Mouse (Mus musculus) left cerebral cortex, postnatal 36 days (tissue): ENCODE measurements around the gene Gatd1. TPM values are rescaled to one million over a fixed set of nuclear protein-coding genes. Genes with fewer than 3 reads are reported as not detected.
"Not testable (repeated sequence)": the region's sequence is repeated elsewhere in the genome, so short reads cannot be mapped to it uniquely, and the experiment has no call there.

Experiments used
- DNase-seq, 2 experiments: peaks; one replicate each; pipeline ENCODE4 v3.0.0; 2021 to 2022; ENCODE audit warnings: low spot score in 2 of 2, mixed read lengths in 1 of 2
- intact Hi-C: fragments of 180-260 bp; cut with DNase I; formaldehyde crosslinking; loops from one replicate; pipeline ENCODE4 v1.15.1; 2025
- total RNA-seq, 2 experiments: library from RNA; stranded (reverse); gene quantifications; 2 replicates each; pipeline ENCODE4 v1.2.3; 2021

Gatd1 gene
- total RNA-seq, 2 experiments from 2014 or later = 43.2 to 43.4 TPM

DNA sequence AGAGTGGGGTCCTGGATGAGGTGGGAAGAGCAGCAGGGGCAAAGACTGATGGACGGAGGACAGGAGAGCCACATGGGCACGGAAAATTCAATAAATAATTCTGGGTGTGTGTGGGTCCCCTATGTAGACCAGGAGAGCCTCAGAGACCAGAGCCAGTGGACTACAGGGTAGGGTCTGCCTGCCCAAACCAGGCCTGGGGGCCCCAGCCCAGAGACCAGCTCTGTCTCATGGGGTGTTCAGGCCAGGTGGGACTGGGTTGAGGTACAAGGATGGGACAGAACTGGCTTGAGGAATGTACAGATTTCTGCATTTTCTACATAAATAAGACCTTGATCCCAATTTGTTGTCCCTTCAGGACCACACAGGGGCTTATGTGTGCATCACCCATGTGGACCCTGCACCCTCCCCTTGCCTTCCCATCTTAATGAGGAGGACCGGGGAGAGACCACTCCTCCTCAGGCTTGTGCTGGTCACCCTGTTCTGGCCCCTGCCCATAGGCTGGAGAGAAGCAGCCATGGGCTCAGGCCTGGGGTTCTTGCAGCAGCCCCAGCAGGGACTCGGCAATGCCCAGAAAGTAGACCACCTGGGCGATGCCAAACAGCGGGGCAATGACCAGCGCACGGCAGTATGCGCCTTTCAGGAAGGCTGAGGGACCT lies 16.8 kb upstream of the Gatd1 start:
- DNase-seq = no peak
- intact Hi-C loops = no loop called here

DNA sequence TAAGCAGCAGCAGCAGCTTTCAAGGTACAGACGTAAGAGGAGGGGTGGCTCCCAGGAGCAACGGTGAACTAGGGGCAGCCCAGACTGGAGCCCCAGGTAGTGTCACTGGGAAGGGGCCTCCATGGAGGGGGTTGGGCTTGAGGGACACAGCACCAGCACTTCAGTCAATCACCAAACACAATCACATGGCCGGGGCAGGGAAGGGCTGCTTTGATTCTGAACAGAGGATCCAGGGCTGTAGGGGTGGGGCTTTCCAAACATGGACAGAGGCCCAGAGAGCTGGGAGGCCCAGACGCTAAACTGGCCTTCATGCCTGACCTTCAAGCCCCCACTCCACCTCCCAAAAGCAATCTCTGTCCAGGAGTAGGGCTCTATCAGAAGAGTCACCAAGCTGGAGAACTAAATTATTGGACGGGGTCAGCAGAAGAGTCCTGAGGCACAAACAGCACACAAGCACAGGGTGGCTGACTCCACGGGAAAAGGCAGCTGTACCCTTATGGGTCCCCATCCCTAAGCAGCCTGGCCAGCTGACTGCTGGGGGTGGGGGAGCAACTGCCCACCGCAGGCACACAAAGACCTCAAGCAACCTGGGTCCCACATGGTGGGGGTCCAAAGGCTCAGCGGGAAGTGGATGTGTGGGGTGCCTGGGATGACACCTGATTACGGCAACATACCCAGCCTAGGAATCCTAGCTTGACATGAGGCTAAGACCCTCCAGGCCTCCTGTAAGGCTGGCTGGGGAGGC lies 16.1 kb upstream of the Gatd1 start:
- intact Hi-C loops = no loop called here
- peak in 1 of 2 experiments; percentile 13 for DNase-seq

- intact Hi-C loops = no loop called here
- DNase-seq = peak; percentile 89 to 92
Measured at GRCm38 (mm10) chr7:141429310-141429709, 15.4 kb upstream of the Gatd1 start, which contains the start of gene Cend1. TSS of gene Cend1 (minus strand) at chr7:141429491.

DNA sequence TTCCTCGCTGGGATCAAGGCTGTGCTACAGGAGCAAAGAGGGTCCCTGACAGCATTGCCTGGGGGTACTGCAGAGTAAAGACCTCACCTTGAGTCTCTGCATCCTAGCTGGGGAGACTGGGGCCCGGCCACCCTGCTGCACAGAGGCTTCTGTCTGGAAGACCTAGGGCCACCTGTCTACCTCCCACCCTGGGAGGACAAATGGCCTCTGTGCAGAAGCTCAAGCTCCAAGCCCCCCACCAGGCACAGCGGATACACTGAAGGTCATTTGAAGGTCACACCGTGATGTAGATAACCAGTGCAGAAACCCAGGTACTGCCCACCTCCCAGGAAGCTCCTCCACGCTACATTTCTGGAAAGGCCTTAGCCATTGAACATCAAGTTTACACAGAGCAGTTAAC lies 14.8 kb upstream of the Gatd1 start:
- no peak for DNase-seq
- intact Hi-C loops = no loop called here

DNA sequence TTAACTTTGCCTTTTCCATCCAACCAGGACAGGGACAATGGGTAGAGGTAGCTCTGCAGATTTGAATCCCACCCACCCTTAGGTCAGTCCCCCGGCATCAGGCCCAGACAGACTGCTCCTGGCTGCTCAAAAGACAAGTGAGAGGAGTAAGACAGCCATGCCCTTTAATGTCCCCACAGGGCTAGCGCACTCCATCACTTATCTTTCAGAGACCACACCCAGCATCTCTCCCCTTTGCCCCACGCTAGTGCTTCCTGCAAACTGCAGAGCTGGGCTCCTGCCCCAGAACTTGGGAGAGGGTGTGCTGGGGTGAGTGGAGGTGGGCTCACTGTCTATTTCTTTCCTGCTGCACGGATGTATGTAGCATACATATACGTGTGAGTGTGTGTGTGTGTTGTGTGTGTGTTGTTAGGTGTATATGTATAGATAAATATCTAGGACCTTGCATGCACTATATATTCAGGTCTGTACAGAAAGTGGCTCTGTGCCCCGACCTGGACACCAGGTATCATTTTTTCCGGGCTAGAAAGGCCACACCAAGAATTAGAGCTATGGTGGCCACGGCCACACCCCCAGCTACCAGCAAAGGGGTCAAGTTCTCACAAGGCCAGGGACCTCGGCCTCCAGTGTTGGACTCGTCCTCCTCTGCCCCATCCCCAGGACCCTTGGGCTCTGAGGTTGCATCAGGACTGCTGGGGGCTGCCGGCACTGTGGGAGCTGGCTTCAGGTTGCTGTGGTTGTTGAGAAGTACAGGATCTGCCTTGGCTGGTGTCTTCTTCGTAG lies 13.2 kb upstream of the Gatd1 start:
- DNase-seq = no peak

GRCm38 (mm10) chr7:141423811-141424210 lies 9.9 kb upstream of the Gatd1 start:
- DNase-seq = no peak
- intact Hi-C loops = no loop called here

More for the DNA sequence above, 13.2 kb upstream of the Gatd1 start:
- intact Hi-C loops = no loop called here

DNA sequence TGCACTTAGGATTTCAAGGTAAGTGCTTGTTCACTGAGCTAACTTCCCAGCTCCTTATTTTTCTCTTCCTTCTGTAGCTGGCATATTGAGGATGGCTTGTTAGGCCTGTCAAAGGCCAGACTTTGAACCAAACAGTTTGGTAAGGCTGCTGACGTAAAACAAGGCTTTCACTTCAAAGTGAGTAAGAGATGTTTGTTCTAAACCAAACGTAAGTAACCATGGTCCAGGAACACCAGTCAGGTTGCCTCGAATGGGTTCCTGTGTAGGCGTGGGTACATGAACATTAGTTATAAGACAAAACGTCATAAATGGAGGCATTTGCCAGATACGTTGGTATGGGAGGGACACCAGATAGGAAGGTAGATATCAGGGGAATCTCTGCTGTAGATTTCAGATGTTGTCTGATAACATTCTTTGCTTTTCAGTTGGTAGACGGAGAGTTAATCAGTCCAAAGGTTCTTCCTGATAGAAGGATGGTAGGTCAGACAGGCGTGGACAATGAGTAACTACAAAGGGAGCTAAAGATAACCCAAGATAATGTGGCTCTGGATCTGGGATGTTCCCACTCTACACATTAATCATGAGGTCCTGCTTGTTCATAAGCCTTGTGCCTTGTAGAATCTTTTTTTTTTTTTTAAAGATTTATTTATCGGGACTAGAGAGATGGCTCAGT lies 6.2 kb upstream of the Gatd1 start:
- intact Hi-C loops = no loop called here
- no peak for DNase-seq

DNA sequence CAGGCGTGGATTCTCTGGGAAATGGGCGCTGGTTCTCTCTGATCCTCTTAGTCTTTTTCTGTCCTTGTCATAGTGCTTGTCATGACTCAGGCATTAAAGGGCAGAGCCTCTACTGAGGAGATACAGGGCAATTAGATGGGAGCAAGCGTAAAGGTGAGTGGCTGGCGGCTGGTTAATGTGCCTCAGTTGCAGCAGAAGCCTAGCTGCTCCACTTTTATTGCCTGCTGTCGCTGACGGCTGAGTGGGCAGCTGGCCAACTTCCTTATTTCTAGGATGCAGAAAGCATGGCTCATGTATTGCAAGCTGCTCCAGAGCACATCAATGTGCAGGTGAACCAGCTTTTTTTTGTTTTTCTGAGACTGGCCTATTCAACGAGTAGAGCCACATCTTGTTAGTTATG lies 5.0 kb upstream of the Gatd1 start:
- intact Hi-C loops = no loop called here
- DNase-seq = peak in 1 of 2 experiments; percentile 23

GRCm38 (mm10) chr7:141417731-141418681 lies 4.1 kb upstream of the Gatd1 start:
- intact Hi-C loops = no loop called here
- DNase-seq = no peak

DNA sequence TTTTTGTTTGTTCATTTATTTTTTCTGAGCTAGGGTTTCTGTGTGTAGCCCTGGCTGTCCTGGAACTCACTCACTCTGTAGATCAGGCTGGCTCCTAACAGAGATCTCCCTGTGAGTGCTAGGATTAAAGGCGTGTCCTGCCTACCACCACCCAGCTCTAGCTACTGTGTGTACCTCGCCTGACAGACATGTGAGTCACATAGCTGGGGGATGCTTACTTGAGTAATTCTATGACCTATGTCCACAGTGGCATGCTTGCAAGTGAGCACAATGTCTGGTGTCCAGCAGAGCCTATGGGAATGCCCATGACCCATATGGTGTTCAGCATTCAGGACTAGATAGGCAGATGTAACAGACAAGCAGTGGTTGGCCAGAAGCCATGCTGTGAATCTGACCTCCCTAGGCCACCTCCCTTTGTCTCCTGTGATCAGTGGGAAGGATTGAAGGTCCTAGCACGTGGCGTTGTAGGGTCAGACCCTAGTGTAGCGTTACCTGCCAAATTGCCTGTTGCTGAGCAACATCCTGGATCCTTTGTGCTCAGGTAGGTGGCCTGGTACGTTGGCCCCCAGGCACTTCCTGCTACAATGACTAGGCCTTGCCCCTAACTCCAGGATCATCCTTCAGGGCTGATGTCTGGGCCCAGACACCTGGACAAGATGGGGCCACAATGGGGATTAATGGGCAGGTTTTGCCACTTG lies 2.4 kb upstream of the Gatd1 start:
- intact Hi-C loops = no loop called here
- no peak for DNase-seq

- intact Hi-C loops = loop anchor here (5.0 kb wide), 1 partner anchor 44 kb away; the partner anchor contains the start of gene Pnpla2
Measured at GRCm38 (mm10) chr7:141413331-141413730, 605 bp downstream of the Gatd1 start.

GRCm38 (mm10) chr7:141411667-141412066 lies 2.3 kb downstream of the Gatd1 start:
- DNase-seq = no peak
- intact Hi-C loops = loop anchor here (5.0 kb wide), 1 partner anchor 46 kb away; the partner anchor contains the start of gene Pnpla2

More at GRCm38 (mm10) chr7:141413331-141413730, 605 bp downstream of the Gatd1 start:
- DNase-seq = no peak

GRCm38 (mm10) chr7:141410631-141411030 lies 3.3 kb downstream of the Gatd1 start:
- no peak for DNase-seq

DNA sequence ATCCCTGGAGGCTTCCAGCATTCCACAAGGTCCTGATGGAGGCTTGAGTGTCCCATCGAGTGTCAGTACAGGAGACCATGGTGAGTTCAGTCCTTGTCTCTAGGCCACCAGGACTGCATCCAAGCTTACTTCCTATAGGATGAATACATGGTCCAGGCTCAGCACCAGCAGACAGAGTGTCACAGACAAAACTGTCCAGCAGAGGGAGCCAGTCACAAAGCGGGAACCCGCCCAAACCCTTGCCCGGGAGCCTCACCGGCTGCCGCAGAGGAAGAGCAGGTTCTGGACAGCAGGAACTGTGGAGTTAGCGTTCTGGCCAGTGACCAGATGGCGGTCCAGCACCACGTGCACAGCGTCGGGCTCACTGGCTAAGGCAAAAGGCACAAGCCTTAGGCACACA lies 5.1 kb downstream of the Gatd1 start:
- intact Hi-C loops = loop anchor here (2.0 kb wide), 1 partner anchor 116 kb away; no protein-coding TSS in a partner anchor
- DNase-seq = peak; percentile 78 to 87

More at GRCm38 (mm10) chr7:141410631-141411030, 3.3 kb downstream of the Gatd1 start:
- intact Hi-C loops = loop anchor here (5.0 kb wide), 1 partner anchor 47 kb away; the partner anchor contains the start of gene Pnpla2

DNA sequence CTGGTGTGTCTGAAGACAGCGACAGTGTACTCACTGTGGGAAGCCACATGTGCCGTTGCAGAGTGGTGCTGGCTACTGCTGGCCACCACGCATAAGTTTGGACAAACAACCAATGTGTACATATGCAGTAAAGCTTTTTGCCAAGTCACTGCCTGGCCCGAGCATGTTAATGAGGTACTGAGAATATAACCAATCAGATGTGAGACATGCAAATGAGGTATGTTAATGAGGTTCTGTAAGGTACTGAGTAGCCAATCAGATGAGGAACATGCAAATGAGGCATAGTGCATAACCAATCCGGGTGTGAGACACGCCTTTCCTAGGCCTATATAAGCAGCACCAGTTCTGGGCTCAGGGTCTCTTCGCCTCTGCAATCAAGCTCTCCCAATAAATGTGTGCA lies 6.3 kb downstream of the Gatd1 start:
- intact Hi-C loops = loop anchor here (2.0 kb wide), 1 partner anchor 117 kb away; no protein-coding TSS in a partner anchor
- DNase-seq = not testable (repeated sequence)

- no peak for DNase-seq
- intact Hi-C loops = no loop called here
Measured at GRCm38 (mm10) chr7:141405466-141405865, 8.5 kb downstream of the Gatd1 start.

DNA sequence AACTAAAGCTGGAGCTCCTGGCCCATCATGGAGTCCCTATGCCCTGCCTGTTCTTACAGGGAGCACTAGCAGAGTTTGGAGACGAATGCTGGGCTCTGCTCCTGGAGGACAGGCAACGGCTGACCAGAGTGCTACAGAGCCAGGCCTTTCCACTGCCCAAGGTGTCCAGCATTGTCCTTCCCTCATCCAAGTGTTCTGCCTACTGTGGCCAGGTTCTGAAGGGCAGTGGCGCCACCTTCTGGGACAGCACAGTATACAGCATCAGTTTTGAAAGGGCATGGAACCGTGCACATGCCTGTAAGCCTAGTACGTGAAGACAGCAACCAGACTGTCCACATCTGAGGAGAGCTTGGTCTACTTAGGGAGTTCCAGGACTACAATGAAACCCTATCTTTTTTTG lies 10.6 kb downstream of the Gatd1 start:
- peak in 1 of 2 experiments; percentile 37 for DNase-seq

GRCm38 (mm10) chr7:141395348-141395747 lies 18.6 kb downstream of the Gatd1 start:
- DNase-seq = no peak
- intact Hi-C loops = no loop called here

More for the DNA sequence above, 10.6 kb downstream of the Gatd1 start:
- intact Hi-C loops = no loop called here
